Mouse (Mus musculus) MEL (cell line): ENCODE data around the gene Fam102b. TPM values are rescaled to one million over a fixed set of nuclear protein-coding genes. Genes with fewer than 3 reads are reported as not detected.
A peak's percentile ranks its signal among the peaks of the same experiment; 100 is the strongest.

Experiments used
- DNase-seq: peaks from one replicate; pipeline ENCODE4 v3.0.0; 2011; ENCODE audit warnings: low read depth, low spot score
- H3K27ac ChIP-seq: 2 replicates; pipeline ENCODE4 v1.5.1; 2012; ENCODE audit warnings: low read depth, mild to moderate bottlenecking, control low read depth, low read length, moderate library complexity; ENCODE audit not compliant: control insufficient read depth
- H3K27me3 ChIP-seq, 2 experiments: fragments of 150-350 bp in 1 of 2; sonication (generic) in 1 of 2; 2 replicates each; pipeline ENCODE4 v1.6.1; 2012; ENCODE audit warnings: low read length in 2 of 2, mild to moderate bottlenecking in 2 of 2, improper control_type of control experiment in 1 of 2, moderate library complexity in 1 of 2; ENCODE audit not compliant: insufficient read depth in 2 of 2, control insufficient read depth in 1 of 2
- H3K36me3 ChIP-seq, 2 experiments: 2 replicates each; pipeline ENCODE4 v1.6.1; 2012 to 2014; ENCODE audit warnings: low read length in 2 of 2, improper control_type of control experiment in 1 of 2, inconsistent platforms in 1 of 2, mild to moderate bottlenecking in 1 of 2; ENCODE audit not compliant: insufficient read depth in 2 of 2, control insufficient read depth in 1 of 2
- H3K4me1 ChIP-seq, 2 experiments: fragments of 150-350 bp in 1 of 2; sonication (generic) in 1 of 2; 2 replicates each; pipeline ENCODE4 v1.6.1; 2012; ENCODE audit warnings: low read length in 2 of 2, improper control_type of control experiment in 1 of 2, mild to moderate bottlenecking in 1 of 2; ENCODE audit not compliant: insufficient read depth in 2 of 2, control insufficient read depth in 1 of 2
- H3K4me3 ChIP-seq, 2 experiments: fragments of 150-350 bp in 1 of 2; sonication (generic) in 1 of 2; 2 replicates each; pipeline ENCODE4 v1.5.1; 2012; ENCODE audit warnings: low read depth in 2 of 2, low read length in 2 of 2, mild to moderate bottlenecking in 2 of 2, moderate library complexity in 2 of 2, control low read depth in 1 of 2, improper control_type of control experiment in 1 of 2; ENCODE audit not compliant: control insufficient read depth in 1 of 2, insufficient read depth in 1 of 2
- H3K79me2 ChIP-seq: 2 replicates; pipeline ENCODE4 v1.6.1; 2012; ENCODE audit warnings: mild to moderate bottlenecking, low read length, moderate library complexity; ENCODE audit not compliant: control insufficient read depth, poor library complexity, insufficient read depth
- H3K9ac ChIP-seq: 2 replicates; pipeline ENCODE4 v1.6.1; 2012; ENCODE audit warnings: low read depth, mild to moderate bottlenecking, control low read depth, low read length, moderate library complexity; ENCODE audit not compliant: control insufficient read depth, poor library complexity, severe bottlenecking
- H3K9me3 ChIP-seq: fragments of 150-350 bp; sonication (generic); replicated peaks from 2 replicates; pipeline ENCODE4 v1.6.1; 2012; ENCODE audit warnings: mild to moderate bottlenecking, low read length, improper control_type of control experiment, moderate library complexity; ENCODE audit not compliant: insufficient read depth
- CHD1 ChIP-seq: IDR thresholded peaks from 2 replicates; pipeline ENCODE4 v1.6.1; 2012; ENCODE audit warnings: low read depth, mild to moderate bottlenecking, inconsistent platforms, low read length, improper control_type of control experiment
- CTCF ChIP-seq, 3 experiments: IDR thresholded peaks in 2 of 3; conservative IDR thresholded peaks in 1 of 3; 2 replicates each; pipeline ENCODE4 v1.5.1; 2011 to 2012; ENCODE audit warnings: low read length in 3 of 3, low read depth in 2 of 3, mild to moderate bottlenecking in 2 of 3, improper control_type of control experiment in 1 of 3, inconsistent platforms in 1 of 3, mixed read lengths in 1 of 3, moderate library complexity in 1 of 3; ENCODE audit not compliant: control insufficient read depth in 1 of 3, insufficient read depth in 1 of 3, poor library complexity in 1 of 3, severe bottlenecking in 1 of 3
- EP300 ChIP-seq, 2 experiments: IDR thresholded peaks; 2 replicates each; pipeline ENCODE4 v1.6.1; 2011; ENCODE audit warnings: improper control_type of control experiment in 2 of 2, low read length in 2 of 2, low read depth in 1 of 2, mild to moderate bottlenecking in 1 of 2
- GABPA ChIP-seq: IDR thresholded peaks from 2 replicates; pipeline ENCODE4 v1.6.1; 2012; ENCODE audit warnings: low read depth, mild to moderate bottlenecking, inconsistent platforms, low read length, improper control_type of control experiment, moderate library complexity
- HCFC1 ChIP-seq: IDR thresholded peaks from 2 replicates; pipeline ENCODE4 v1.6.1; 2012; ENCODE audit warnings: low read depth, mild to moderate bottlenecking, inconsistent platforms, low read length, improper control_type of control experiment, moderate library complexity
- JUND ChIP-seq: IDR thresholded peaks from 2 replicates; pipeline ENCODE4 v1.6.1; 2011; ENCODE audit warnings: low read depth, mild to moderate bottlenecking, improper control_type of control experiment, low read length
- KAT2A ChIP-seq: conservative IDR thresholded peaks from 2 replicates; pipeline ENCODE4 v1.6.1; 2012; ENCODE audit warnings: low read depth, low read length, improper control_type of control experiment, inconsistent platforms
- MAFK ChIP-seq: IDR thresholded peaks from 2 replicates; pipeline ENCODE4 v1.6.1; 2011; ENCODE audit warnings: low read depth, mild to moderate bottlenecking, low read length, improper control_type of control experiment, borderline replicate concordance
- MYB ChIP-seq: IDR thresholded peaks from 2 replicates; pipeline ENCODE4 v1.6.1; 2011; ENCODE audit warnings: mild to moderate bottlenecking, low read depth, low read length, improper control_type of control experiment
- NELFE ChIP-seq: IDR thresholded peaks from 2 replicates; pipeline ENCODE4 v1.6.1; 2011; ENCODE audit warnings: low read depth, low read length, improper control_type of control experiment
- NRF1 ChIP-seq: IDR thresholded peaks from 2 replicates; pipeline ENCODE4 v1.6.1; 2014; ENCODE audit warnings: low read depth, mild to moderate bottlenecking, inconsistent platforms, low read length, improper control_type of control experiment, moderate library complexity; ENCODE audit not compliant: poor library complexity, insufficient read depth, severe bottlenecking
- POLR2AphosphoS2 ChIP-seq: IDR thresholded peaks from 2 replicates; pipeline ENCODE4 v1.6.1; 2011; ENCODE audit warnings: low read length, improper control_type of control experiment
- RCOR1 ChIP-seq: IDR thresholded peaks from 2 replicates; pipeline ENCODE4 v1.6.1; 2012; ENCODE audit warnings: low read depth, mild to moderate bottlenecking, inconsistent platforms, low read length, improper control_type of control experiment
- TAL1 ChIP-seq: IDR thresholded peaks from 2 replicates; pipeline ENCODE4 v1.6.1; 2012; ENCODE audit warnings: mild to moderate bottlenecking, inconsistent platforms, low read length, moderate library complexity, mixed read lengths
- TBP ChIP-seq: IDR thresholded peaks from 2 replicates; pipeline ENCODE4 v1.8.0; 2011; ENCODE audit warnings: low read depth, low read length, improper control_type of control experiment
- TCF12 ChIP-seq: IDR thresholded peaks from 2 replicates; pipeline ENCODE4 v1.6.1; 2014; ENCODE audit warnings: low read depth, mild to moderate bottlenecking, inconsistent platforms, low read length, improper control_type of control experiment, moderate library complexity
- UBTF ChIP-seq: IDR thresholded peaks from 2 replicates; pipeline ENCODE4 v1.6.1; 2012; ENCODE audit warnings: low read depth, mild to moderate bottlenecking, inconsistent platforms, low read length, improper control_type of control experiment, moderate library complexity, borderline replicate concordance; ENCODE audit not compliant: insufficient read depth
- USF1 ChIP-seq: IDR thresholded peaks from 2 replicates; pipeline ENCODE4 v1.6.1; 2014; ENCODE audit warnings: low read depth, mild to moderate bottlenecking, inconsistent platforms, low read length, improper control_type of control experiment, moderate library complexity
- USF2 ChIP-seq, 2 experiments: IDR thresholded peaks; 2 replicates each; pipeline ENCODE4 v1.6.1; 2011 to 2012; ENCODE audit warnings: improper control_type of control experiment in 2 of 2, low read length in 2 of 2, borderline replicate concordance in 1 of 2, inconsistent platforms in 1 of 2, low read depth in 1 of 2, mild to moderate bottlenecking in 1 of 2; ENCODE audit not compliant: insufficient read depth in 1 of 2
- ZNF384 ChIP-seq: IDR thresholded peaks from 2 replicates; pipeline ENCODE4 v1.6.1; 2012; ENCODE audit warnings: low read depth, mild to moderate bottlenecking, inconsistent platforms, low read length, improper control_type of control experiment
- polyA plus RNA-seq, 2 experiments: library from polyadenylated mRNA; stranded (reverse) in 1 of 2; unstranded in 1 of 2; fragments of >175 nt in 1 of 2; fragments of >200 nt in 1 of 2; gene quantifications; 2 replicates each; pipeline versions ENCODE4 v1.2.1 to v1.2.4; 2012; ENCODE audit warnings: low replicate concordance in 2 of 2, low read depth in 1 of 2; ENCODE audit not compliant: insufficient read length in 2 of 2, insufficient read depth in 1 of 2, missing spikeins in 1 of 2
- total RNA-seq: library from RNA; depleted of rRNA; stranded (reverse); fragments of 300-350 nt; gene quantifications from 2 replicates; pipeline ENCODE4 v1.2.3, GENCODE M21; 2012

Gene Fam102b
- total and polyA plus RNA-seq, 3 experiments = 10.4 to 26.9 (median 14.1) TPM

DNA sequence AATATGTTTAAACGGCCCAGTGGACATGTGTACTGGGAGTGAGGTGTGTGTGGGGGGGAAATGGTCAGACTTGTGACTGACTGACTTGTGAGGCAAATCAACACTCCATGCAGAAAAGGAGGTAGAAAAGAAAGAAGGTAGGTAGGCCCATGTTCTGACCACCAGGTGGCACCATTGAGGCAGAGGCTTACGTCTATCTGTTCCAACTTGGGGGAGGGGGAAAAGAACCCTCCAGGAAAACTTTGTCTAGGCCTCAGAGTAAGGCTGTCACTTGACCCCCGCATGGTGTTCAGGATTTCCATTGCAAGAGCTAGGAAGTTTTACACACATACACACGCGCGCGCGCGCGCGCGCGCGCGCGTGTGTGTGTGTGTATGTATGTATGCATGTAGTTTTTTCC, 1.8 kb downstream of the Fam102b start (continued):
- TF ChIP-seq KAT2A (no peak), POLR2AphosphoS2 (no peak), USF2 (IDR thresholded peaks at IDR 0.05; ENCODE audit: borderline replicate concordance in 1 of 2, insufficient read depth in 1 of 2, low read depth in 1 of 2, low read length in 2 of 2) (no peak), TAL1 (no peak), TCF12 (no peak)

DNA sequence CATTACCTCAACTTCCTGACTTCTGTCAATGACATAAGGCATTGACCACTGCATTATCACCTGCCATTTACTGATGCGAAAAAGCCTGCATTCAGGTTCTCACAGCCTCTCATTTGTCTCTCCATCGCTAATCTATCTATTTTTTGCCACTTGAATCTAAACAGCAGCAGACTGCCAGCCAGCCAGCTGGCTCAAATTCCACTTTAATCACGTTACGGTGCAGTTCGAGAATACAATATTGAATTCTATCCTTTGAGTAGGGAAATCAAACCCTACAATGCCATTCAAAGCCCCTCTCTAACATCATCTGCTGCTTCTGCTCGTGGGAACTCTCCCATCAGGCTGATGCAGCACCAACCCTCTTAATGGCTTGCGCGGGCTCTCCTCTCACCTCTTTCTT, 4.3 kb downstream of the Fam102b start:
- H3K36me3 ChIP-seq = peaks cover 0 to 9% of the 10 kb centered on the region in 2 experiments; a peak in 2 of 4 replicates
- H3K79me2 ChIP-seq = no peaks in the 10 kb centered on the region; the same call in 1 of the 2 replicates
- no peaks in the 10 kb centered on the region for H3K27me3 ChIP-seq
- no peaks in the 10 kb centered on the region for H3K9me3 ChIP-seq
- TF ChIP-seq TCF12 = no peak
- TF ChIP-seq POLR2AphosphoS2 = no peak
- peaks cover 2 to 3% of the 10 kb centered on the region in 2 experiments for H3K4me1 ChIP-seq
- H3K27ac ChIP-seq = no peak overlapping the region
- H3K9ac ChIP-seq = no peak overlapping the region
- no peak overlapping the region for H3K4me3 ChIP-seq
- no peak for DNase-seq

DNA sequence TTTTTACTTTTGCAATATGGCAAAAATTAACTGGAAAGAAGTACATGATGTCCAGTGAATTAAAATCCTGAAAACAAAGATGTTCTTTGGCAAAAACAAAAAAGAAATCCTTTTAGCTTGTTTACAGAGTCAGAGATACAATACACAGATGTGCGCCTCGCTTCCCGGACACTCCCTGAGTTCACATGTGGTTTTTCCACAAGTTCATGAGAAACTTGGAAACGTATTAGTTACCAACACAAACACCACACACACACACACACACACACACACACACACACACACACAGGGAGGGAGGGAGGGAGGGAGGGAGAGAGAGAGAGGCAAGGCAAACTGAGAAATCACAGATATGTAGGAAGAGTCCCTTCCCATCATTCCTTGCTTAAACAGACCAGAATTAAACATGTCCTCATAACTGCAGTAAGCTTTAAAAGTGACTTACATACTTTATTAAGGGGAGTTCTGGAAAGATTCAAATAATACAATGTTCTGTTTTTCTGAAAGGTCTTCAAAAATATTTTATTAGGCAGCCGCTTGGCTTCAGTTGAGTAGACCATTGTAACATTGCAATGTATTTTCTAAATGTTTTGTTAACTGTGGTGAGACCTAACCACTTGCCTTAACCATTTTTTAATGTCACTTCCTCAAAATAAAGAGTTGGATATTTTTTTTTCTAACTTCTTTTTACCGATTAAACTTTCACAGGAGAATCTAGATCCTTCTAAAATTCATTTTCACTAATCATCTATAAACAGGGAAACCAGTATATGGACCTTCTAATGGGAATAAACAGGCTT, 5.5 kb downstream of the Fam102b start:
- H3K36me3 ChIP-seq = peaks cover 0 to 9% of the 10 kb centered on the region in 2 experiments; a peak in 2 of 4 replicates
- H3K27me3 ChIP-seq = no peaks in the 10 kb centered on the region
- no peaks in the 10 kb centered on the region; the same call in 1 of the 2 replicates for H3K79me2 ChIP-seq
- TF ChIP-seq ZNF384 (peak; percentile 82), JUND (no peak), EP300 (IDR thresholded peaks at IDR 0.05; ENCODE audit: low read depth in 1 of 2, low read length in 2 of 2) (peak; percentile 53 to 57; a peak in 3 of 4 replicates), MYB (peak; percentile 56; the same call in 1 of the 2 replicates)
- H3K27ac ChIP-seq = no peak overlapping the region; the same call in 1 of the 2 replicates
- no peak overlapping the region for H3K9ac ChIP-seq
- H3K9me3 ChIP-seq = no peaks in the 10 kb centered on the region
- peak; percentile 53 for DNase-seq
- no peak overlapping the region for H3K4me3 ChIP-seq
- peaks cover 2 to 3% of the 10 kb centered on the region in 2 experiments for H3K4me1 ChIP-seq

DNA sequence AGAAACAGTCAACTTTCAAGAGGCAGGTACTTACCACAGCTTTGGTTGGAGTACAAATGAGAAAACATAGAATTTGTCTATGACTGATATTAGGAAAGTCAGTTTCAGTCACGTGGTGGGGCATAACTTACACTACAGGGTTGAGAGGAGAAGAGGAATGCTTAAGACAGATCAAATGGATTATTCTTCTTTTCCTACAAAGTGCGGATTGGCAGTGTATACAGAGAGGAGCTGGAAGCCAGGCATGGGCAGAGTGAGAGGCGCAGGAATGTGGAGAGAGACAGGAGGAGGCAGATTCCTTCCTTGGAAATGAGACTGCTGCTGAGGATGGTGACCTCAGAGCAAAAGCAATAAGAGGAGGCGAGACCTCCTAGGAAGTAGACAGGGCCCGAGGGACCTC, 9.1 kb downstream of the Fam102b start:
- no peaks in the 10 kb centered on the region for H3K9me3 ChIP-seq
- no peak overlapping the region for H3K9ac ChIP-seq
- H3K4me1 ChIP-seq = peaks cover 2 to 3% of the 10 kb centered on the region in 2 experiments; a peak in 2 of 4 replicates
- no peaks in the 10 kb centered on the region for H3K79me2 ChIP-seq
- H3K27me3 ChIP-seq = no peaks in the 10 kb centered on the region
- DNase-seq = no peak
- H3K27ac ChIP-seq = no peak overlapping the region
- H3K36me3 ChIP-seq = peaks cover 0 to 8% of the 10 kb centered on the region in 2 experiments; a peak in 2 of 4 replicates
- H3K4me3 ChIP-seq = no peak overlapping the region
- TF ChIP-seq HCFC1 = no peak
- TF ChIP-seq TBP = no peak
- no peak for TF ChIP-seq UBTF
- no peak for TF ChIP-seq MAFK
- no peak for TF ChIP-seq CHD1
- no peak for TF ChIP-seq TAL1
- TF ChIP-seq GABPA = no peak
- TF ChIP-seq JUND = no peak
- no peak for TF ChIP-seq NELFE
- TF ChIP-seq USF2 (IDR thresholded peaks at IDR 0.05; ENCODE audit: borderline replicate concordance in 1 of 2, insufficient read depth in 1 of 2, low read depth in 1 of 2, low read length in 2 of 2) = no peak
- no peak for TF ChIP-seq NRF1
- TF ChIP-seq CTCF (IDR thresholded peaks at IDR 0.05 in 2 of 3, conservative IDR thresholded peaks at IDR 0.05 in 1 of 3; ENCODE audit: control insufficient read depth in 1 of 3, insufficient read depth in 1 of 3, low read depth in 2 of 3, low read length in 3 of 3, poor library complexity in 1 of 3, severe bottlenecking in 1 of 3) = no peak
- TF ChIP-seq RCOR1 = no peak
- no peak for TF ChIP-seq EP300 (IDR thresholded peaks at IDR 0.05; ENCODE audit: low read depth in 1 of 2, low read length in 2 of 2)
- TF ChIP-seq USF1 = no peak
